Mouse (Mus musculus): ENCODE measurements around the gene Ankrd11. TPM values are rescaled to one million over a fixed set of nuclear protein-coding genes. Genes with fewer than 3 reads are reported as not detected.

Gene Ankrd11
- polyA plus RNA-seq, 1 experiment from 2014 or later = 70.8 TPM

GRCm38 (mm10) chr8:123020859-123021258 lies 21.2 kb downstream of the Ankrd11 start:
- H3K4me3 ChIP-seq = no peak overlapping the region
- peaks cover 31% of the 10 kb centered on the region for H3K4me1 ChIP-seq (replicated peaks)
- 81% methylated on average over 2 of the region's 2 CpGs for WGBS
- H3K36me3 ChIP-seq = no peaks in the 10 kb centered on the region
- H3K9me3 ChIP-seq = no peaks in the 10 kb centered on the region
- H3K4me2 ChIP-seq = no peak overlapping the region
- no peaks in the 10 kb centered on the region for H3K27me3 ChIP-seq
- no peak for ATAC-seq (ENCODE audit: low FRiP score, low read depth)
- no peak overlapping the region for H3K9ac ChIP-seq
- no peak overlapping the region; the same call in 1 of the 2 replicates for H3K27ac ChIP-seq (replicated peaks)

- Histone ChIP-seq H3K27ac (replicated peaks) (no peak overlapping the region), H3K36me3 (no peaks in the 10 kb centered on the region), H3K4me3 (no peak overlapping the region), H3K4me1 (replicated peaks) (peaks cover 31% of the 10 kb centered on the region), H3K9me3 (no peaks in the 10 kb centered on the region), H3K27me3 (no peaks in the 10 kb centered on the region), H3K9ac (no peak overlapping the region), H3K4me2 (no peak overlapping the region)
- WGBS = 63% methylated on average over 2 of the region's 2 CpGs
- no peak for ATAC-seq (ENCODE audit: low FRiP score, low read depth)
Observed at GRCm38 (mm10) chr8:123020084-123020483, 22.0 kb downstream of the Ankrd11 start.

- Histone ChIP-seq H3K4me1 (replicated peaks) (peaks cover 36% of the 10 kb centered on the region), H3K27ac (replicated peaks) (no peak overlapping the region), H3K9ac (no peak overlapping the region), H3K27me3 (no peaks in the 10 kb centered on the region), H3K36me3 (no peaks in the 10 kb centered on the region), H3K9me3 (no peaks in the 10 kb centered on the region), H3K4me3 (no peak overlapping the region), H3K4me2 (no peak overlapping the region)
- no peak for ATAC-seq (ENCODE audit: low FRiP score, low read depth)
- WGBS = 49% methylated on average over 4 of the region's 4 CpGs
Observed at GRCm38 (mm10) chr8:123018484-123019164, 23.5 kb downstream of the Ankrd11 start.

- Histone ChIP-seq H3K27ac (replicated peaks) (no peak overlapping the region), H3K27me3 (no peaks in the 10 kb centered on the region), H3K9ac (no peak overlapping the region), H3K4me1 (replicated peaks) (peaks cover 36% of the 10 kb centered on the region), H3K4me2 (no peak overlapping the region), H3K9me3 (no peaks in the 10 kb centered on the region), H3K4me3 (no peak overlapping the region), H3K36me3 (no peaks in the 10 kb centered on the region)
- ATAC-seq (ENCODE audit: low FRiP score, low read depth) = no peak
- WGBS = 93% methylated on average over 4 of the region's 4 CpGs
Observed at GRCm38 (mm10) chr8:123017143-123017542, 24.9 kb downstream of the Ankrd11 start.

- no peaks in the 10 kb centered on the region for H3K9me3 ChIP-seq
- H3K36me3 ChIP-seq = no peaks in the 10 kb centered on the region
- H3K27me3 ChIP-seq = no peaks in the 10 kb centered on the region
- H3K4me1 ChIP-seq (replicated peaks) = peaks cover 24% of the 10 kb centered on the region
- no peak overlapping the region for H3K4me2 ChIP-seq
- no peak overlapping the region for H3K27ac ChIP-seq (replicated peaks)
- no peak for ATAC-seq (ENCODE audit: low FRiP score, low read depth)
- WGBS = 75% methylated on average over 3 of the region's 3 CpGs
- H3K9ac ChIP-seq = no peak overlapping the region
- H3K4me3 ChIP-seq = no peak overlapping the region
Observed at GRCm38 (mm10) chr8:123015074-123015473, 27.0 kb downstream of the Ankrd11 start.

- H3K27ac ChIP-seq (replicated peaks) = no peak overlapping the region
- 86% methylated on average over 7 of the region's 7 CpGs for WGBS
Observed at GRCm38 (mm10) chr8:123014429-123014828, 27.6 kb downstream of the Ankrd11 start.

GRCm38 (mm10) chr8:123011321-123011720 lies 30.8 kb downstream of the Ankrd11 start:
- Histone ChIP-seq H3K36me3 (no peaks in the 10 kb centered on the region), H3K4me2 (no peak overlapping the region), H3K27me3 (no peaks in the 10 kb centered on the region)

More at GRCm38 (mm10) chr8:123014429-123014828, 27.6 kb downstream of the Ankrd11 start:
- H3K9me3 ChIP-seq = no peaks in the 10 kb centered on the region
- peaks cover 21% of the 10 kb centered on the region for H3K4me1 ChIP-seq (replicated peaks)
- no peak overlapping the region for H3K4me2 ChIP-seq
- ATAC-seq (ENCODE audit: low FRiP score, low read depth) = no peak
- no peak overlapping the region for H3K9ac ChIP-seq
- no peaks in the 10 kb centered on the region for H3K36me3 ChIP-seq
- H3K27me3 ChIP-seq = no peaks in the 10 kb centered on the region
- H3K4me3 ChIP-seq = no peak overlapping the region

GRCm38 (mm10) chr8:123005805-123006204 lies 36.3 kb downstream of the Ankrd11 start:
- no peak overlapping the region for H3K27ac ChIP-seq (replicated peaks)
- no peak overlapping the region for H3K4me3 ChIP-seq
- H3K27me3 ChIP-seq = no peaks in the 10 kb centered on the region
- no peaks in the 10 kb centered on the region for H3K36me3 ChIP-seq
- ATAC-seq (ENCODE audit: low FRiP score, low read depth) = no peak
- H3K9ac ChIP-seq = no peak overlapping the region
- peaks cover 20% of the 10 kb centered on the region for H3K4me1 ChIP-seq (replicated peaks)
- no peaks in the 10 kb centered on the region for H3K9me3 ChIP-seq
- H3K4me2 ChIP-seq = no peak overlapping the region
- WGBS = 86% methylated on average over 5 of the region's 5 CpGs

More at GRCm38 (mm10) chr8:123011321-123011720, 30.8 kb downstream of the Ankrd11 start:
- Histone ChIP-seq H3K9ac (no peak overlapping the region), H3K4me3 (no peak overlapping the region), H3K9me3 (no peaks in the 10 kb centered on the region), H3K27ac (replicated peaks) (no peak overlapping the region), H3K4me1 (replicated peaks) (peaks cover 5% of the 10 kb centered on the region; the same call in 1 of the 2 replicates)
- no peak for ATAC-seq (ENCODE audit: low FRiP score, low read depth)

GRCm38 (mm10) chr8:123005328-123005727 lies 36.7 kb downstream of the Ankrd11 start:
- H3K27me3 ChIP-seq = no peaks in the 10 kb centered on the region
- H3K9me3 ChIP-seq = no peaks in the 10 kb centered on the region
- no peaks in the 10 kb centered on the region for H3K36me3 ChIP-seq
- no peak for ATAC-seq (ENCODE audit: low FRiP score, low read depth)
- WGBS = 74% methylated on average over 3 of the region's 3 CpGs
- H3K4me2 ChIP-seq = no peak overlapping the region
- no peak overlapping the region for H3K9ac ChIP-seq
- H3K27ac ChIP-seq (replicated peaks) = no peak overlapping the region
- H3K4me3 ChIP-seq = no peak overlapping the region
- H3K4me1 ChIP-seq (replicated peaks) = peaks cover 24% of the 10 kb centered on the region

GRCm38 (mm10) chr8:123004033-123004922 lies 37.8 kb downstream of the Ankrd11 start:
- no peak overlapping the region for H3K4me2 ChIP-seq
- H3K27me3 ChIP-seq = no peaks in the 10 kb centered on the region
- no peak overlapping the region for H3K9ac ChIP-seq
- H3K36me3 ChIP-seq = no peaks in the 10 kb centered on the region
- H3K4me1 ChIP-seq (replicated peaks) = peaks cover 24% of the 10 kb centered on the region
- WGBS = 66% methylated on average over 14 of the region's 14 CpGs
- ATAC-seq (ENCODE audit: low FRiP score, low read depth) = no peak
- H3K9me3 ChIP-seq = no peaks in the 10 kb centered on the region
- no peak overlapping the region for H3K27ac ChIP-seq (replicated peaks)
- no peak overlapping the region for H3K4me3 ChIP-seq

GRCm38 (mm10) chr8:123000311-123000710 lies 41.8 kb downstream of the Ankrd11 start:
- no peak overlapping the region for H3K4me2 ChIP-seq
- 74% methylated on average over 2 of the region's 2 CpGs for WGBS
- peaks cover 29% of the 10 kb centered on the region for H3K4me1 ChIP-seq (replicated peaks)
- no peaks in the 10 kb centered on the region for H3K27me3 ChIP-seq
- no peaks in the 10 kb centered on the region for H3K9me3 ChIP-seq
- no peaks in the 10 kb centered on the region for H3K36me3 ChIP-seq
- H3K27ac ChIP-seq (replicated peaks) = no peak overlapping the region
- H3K4me3 ChIP-seq = no peak overlapping the region
- ATAC-seq (ENCODE audit: low FRiP score, low read depth) = no peak
- no peak overlapping the region for H3K9ac ChIP-seq

- Histone ChIP-seq H3K4me1 (replicated peaks) (peaks cover 19% of the 10 kb centered on the region), H3K4me2 (no peak overlapping the region), H3K27ac (replicated peaks) (no peak overlapping the region), H3K4me3 (no peak overlapping the region), H3K36me3 (no peaks in the 10 kb centered on the region), H3K9ac (no peak overlapping the region), H3K9me3 (no peaks in the 10 kb centered on the region), H3K27me3 (no peaks in the 10 kb centered on the region)
- WGBS = 75% methylated on average over 4 of the region's 4 CpGs
- ATAC-seq (ENCODE audit: low FRiP score, low read depth) = no peak
Observed at GRCm38 (mm10) chr8:122997963-122998362, 44.1 kb downstream of the Ankrd11 start.

Measured in hindbrain, embryonic 15.5 days (tissue).